Mouse (Mus musculus): ENCODE data around the gene Ugt8a. TPM values are rescaled to one million over a fixed set of nuclear protein-coding genes. Genes with fewer than 3 reads are reported as not detected.

Ugt8a gene
- polyA plus RNA-seq, 1 experiment from 2014 or later, result 4.9 TPM

DNA sequence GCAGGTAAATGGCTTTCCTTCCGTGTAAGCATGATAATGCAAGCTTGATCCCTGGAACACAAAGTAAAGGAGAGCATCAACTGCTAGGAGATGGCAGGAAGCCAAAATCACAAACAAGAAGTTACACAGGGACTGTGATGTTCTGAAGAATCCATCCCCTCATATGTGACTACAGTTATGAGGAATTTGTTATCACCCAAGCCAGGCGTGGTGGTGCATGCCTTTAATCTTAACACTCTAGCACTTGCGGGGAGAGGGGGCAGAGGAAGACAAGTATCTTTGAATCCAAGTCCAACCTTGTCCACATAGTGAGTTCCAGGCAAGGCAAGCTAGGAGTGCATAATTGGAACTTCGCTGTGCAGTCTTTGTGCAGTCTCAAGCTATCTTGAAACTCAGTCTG, 110.4 kb downstream of the Ugt8a start:
- H3K9me3 ChIP-seq, result no peaks in the 10 kb centered on the region
- 81% methylated on average over 4 of the region's 4 CpGs for WGBS
- no peak for ATAC-seq (ENCODE audit: low read depth)

DNA sequence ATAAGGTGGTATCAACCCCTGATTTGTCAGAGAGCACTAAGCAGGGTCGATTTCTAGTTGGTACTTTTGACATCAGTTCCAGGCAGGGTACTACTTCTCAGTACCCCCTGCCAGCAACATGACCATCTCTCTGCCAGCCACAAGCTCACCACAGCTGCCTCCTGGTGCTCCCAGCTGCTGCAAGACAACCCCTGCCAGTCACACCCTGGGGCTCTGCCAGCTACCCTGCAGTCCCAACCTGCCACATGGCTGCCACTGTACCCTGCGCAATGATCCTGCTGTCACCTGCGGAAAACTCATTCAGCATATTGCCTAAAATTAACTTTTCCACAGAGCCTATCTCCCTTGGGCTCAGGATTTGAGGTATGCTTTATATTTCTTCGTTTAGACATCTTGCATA, 111.2 kb downstream of the Ugt8a start:
- no peaks in the 10 kb centered on the region for H3K9me3 ChIP-seq
- no peak overlapping the region for H3K4me3 ChIP-seq
- WGBS, result 77% methylated on average over 4 of the region's 4 CpGs
- H3K9ac ChIP-seq, result no peak overlapping the region
- H3K4me1 ChIP-seq (replicated peaks), result no peaks in the 10 kb centered on the region
- ATAC-seq (ENCODE audit: low read depth), result no peak
- no peaks in the 10 kb centered on the region for H3K27me3 ChIP-seq
- H3K4me2 ChIP-seq, result no peak overlapping the region
- no peaks in the 10 kb centered on the region for H3K36me3 ChIP-seq
- H3K27ac ChIP-seq (replicated peaks), result no peak overlapping the region

More for the DNA sequence above, 110.4 kb downstream of the Ugt8a start:
- H3K27me3 ChIP-seq, result no peaks in the 10 kb centered on the region
- no peak overlapping the region for H3K4me3 ChIP-seq
- H3K36me3 ChIP-seq, result no peaks in the 10 kb centered on the region
- no peaks in the 10 kb centered on the region for H3K4me1 ChIP-seq (replicated peaks)
- H3K27ac ChIP-seq (replicated peaks), result no peak overlapping the region
- H3K9ac ChIP-seq, result no peak overlapping the region
- no peak overlapping the region for H3K4me2 ChIP-seq

GRCm38 (mm10) chr3:125819741-125820140, 118.7 kb downstream of the Ugt8a start:
- Histone ChIP-seq H3K27ac (replicated peaks) (no peak overlapping the region), H3K4me3 (no peak overlapping the region), H3K4me2 (no peak overlapping the region), H3K36me3 (no peaks in the 10 kb centered on the region), H3K9me3 (no peaks in the 10 kb centered on the region), H3K27me3 (no peaks in the 10 kb centered on the region), H3K9ac (no peak overlapping the region), H3K4me1 (replicated peaks) (no peaks in the 10 kb centered on the region)
- no peak for ATAC-seq (ENCODE audit: low read depth)

Measured in neural tube, embryonic 13.5 days (tissue).